ENCODE assay signal across 8 mouse cellular contexts in genomic region chr12:37450366-37451156, GRCm38 (mm10).
A peak's percentile ranks its signal among the peaks of the same experiment; 100 is the strongest.
DNase-seq lines count a peak whose midpoint lies in the region; ATAC-seq and TF ChIP-seq lines count a peak whose summit lies in the region.

No protein-coding gene starts in this region.

- no peaks in the 10 kb centered on the region for H3K27me3 ChIP-seq in liver, embryonic 11.5 days (replicated peaks; ENCODE audit: control insufficient read depth, insufficient read depth, low read length)
- no peaks in the 10 kb centered on the region for H3K27me3 ChIP-seq in embryonic facial prominence, embryonic 11.5 days (ENCODE audit: control insufficient read depth, insufficient read depth, low read length)
- H3K27me3 ChIP-seq in hindbrain, postnatal 0 days (ENCODE audit: insufficient read depth, low read length), result no peaks in the 10 kb centered on the region
- H3K27me3 ChIP-seq in neural tube, embryonic 11.5 days (ENCODE audit: control insufficient read depth, insufficient read depth, low read length), result no peaks in the 10 kb centered on the region

- no peak overlapping the region for H3K27ac ChIP-seq in liver, embryonic 11.5 days (ENCODE audit: low read depth, low read length)
- no peak overlapping the region for H3K27ac ChIP-seq in embryonic facial prominence, embryonic 11.5 days (replicated peaks; ENCODE audit: low read depth, low read length)
- no peak overlapping the region for H3K27ac ChIP-seq in hindbrain, postnatal 0 days
- no peak overlapping the region for H3K27ac ChIP-seq in neural tube, embryonic 11.5 days (ENCODE audit: low read depth, low read length)

- no peaks in the 10 kb centered on the region for H3K9me3 ChIP-seq in liver, embryonic 11.5 days (ENCODE audit: control insufficient read depth, low read length)
- no peaks in the 10 kb centered on the region for H3K9me3 ChIP-seq in embryonic facial prominence, embryonic 11.5 days (replicated peaks; ENCODE audit: control insufficient read depth, low read length)
- no peaks in the 10 kb centered on the region for H3K9me3 ChIP-seq in hindbrain, postnatal 0 days (ENCODE audit: low read length)
- no peaks in the 10 kb centered on the region for H3K9me3 ChIP-seq in neural tube, embryonic 11.5 days (ENCODE audit: control insufficient read depth, low read length)

- TF ChIP-seq CTCF in hindbrain, postnatal 0 days (IDR thresholded peaks at IDR 0.05; ENCODE audit: low read depth), result peak; percentile 79

- no peak overlapping the region for H3K4me3 ChIP-seq in liver, embryonic 11.5 days (ENCODE audit: low read depth, low read length)
- no peak overlapping the region for H3K4me3 ChIP-seq in embryonic facial prominence, embryonic 11.5 days (ENCODE audit: low read depth, low read length)
- no peak overlapping the region for H3K4me3 ChIP-seq in hindbrain, postnatal 0 days (ENCODE audit: low read length)
- H3K4me3 ChIP-seq in neural tube, embryonic 11.5 days (ENCODE audit: low read depth, low read length), result no peak overlapping the region

- H3K4me2 ChIP-seq in liver, embryonic 11.5 days, result no peak overlapping the region
- H3K4me2 ChIP-seq in embryonic facial prominence, embryonic 11.5 days (ENCODE audit: low read depth, low read length), result no peak overlapping the region
- no peak overlapping the region for H3K4me2 ChIP-seq in hindbrain, postnatal 0 days (ENCODE audit: low read depth, low read length)
- H3K4me2 ChIP-seq in neural tube, embryonic 11.5 days (ENCODE audit: low read depth), result no peak overlapping the region

- 14% methylated on average over 6 of the region's 6 CpGs for WGBS in liver, embryonic 11.5 days
- WGBS in embryonic facial prominence, embryonic 11.5 days, result 15% methylated on average over 6 of the region's 6 CpGs
- WGBS in hindbrain, postnatal 0 days, result 17% methylated on average over 6 of the region's 6 CpGs
- WGBS in neural tube, embryonic 11.5 days, result 16% methylated on average over 6 of the region's 6 CpGs

- H3K4me1 ChIP-seq in liver, embryonic 11.5 days (replicated peaks; ENCODE audit: control insufficient read depth, insufficient read depth, low read length), result no peaks in the 10 kb centered on the region
- H3K4me1 ChIP-seq in embryonic facial prominence, embryonic 11.5 days (ENCODE audit: control insufficient read depth, insufficient read depth, low read length), result no peaks in the 10 kb centered on the region
- H3K4me1 ChIP-seq in hindbrain, postnatal 0 days (ENCODE audit: insufficient read depth, low read length), result no peaks in the 10 kb centered on the region
- no peaks in the 10 kb centered on the region for H3K4me1 ChIP-seq in neural tube, embryonic 11.5 days (ENCODE audit: control insufficient read depth, insufficient read depth, low read length)

- ATAC-seq in liver, embryonic 11.5 days (replicated peaks; ENCODE audit: low FRiP score), result no peak
- ATAC-seq in embryonic facial prominence, embryonic 11.5 days (replicated peaks; ENCODE audit: insufficient number of reproducible peaks, low FRiP score, low TSS enrichment, low read depth), result peak; percentile 65; the same call in 1 of the 2 replicates
- no peak for ATAC-seq in hindbrain, postnatal 0 days
- ATAC-seq in neural tube, embryonic 11.5 days (ENCODE audit: insufficient read depth, low FRiP score, low TSS enrichment), result peak; percentile 80
- no peak for ATAC-seq in erythroid progenitor cell, adult 5-6 weeks (replicated peaks; ENCODE audit: low FRiP score, poor library complexity, severe bottlenecking)

- no peaks in the 10 kb centered on the region for H3K36me3 ChIP-seq in liver, embryonic 11.5 days (ENCODE audit: control insufficient read depth, insufficient read depth, low read length)
- H3K36me3 ChIP-seq in embryonic facial prominence, embryonic 11.5 days (replicated peaks; ENCODE audit: control insufficient read depth, insufficient read depth, low read depth, low read length), result no peaks in the 10 kb centered on the region
- H3K36me3 ChIP-seq in hindbrain, postnatal 0 days (ENCODE audit: insufficient read depth, low read length), result no peaks in the 10 kb centered on the region
- H3K36me3 ChIP-seq in neural tube, embryonic 11.5 days (ENCODE audit: control insufficient read depth, insufficient read depth, low read length), result no peaks in the 10 kb centered on the region

- intact Hi-C loops in left cerebral cortex, postnatal 25 days (cut with DNase I), result loop anchor here (1.0 to 2.0 kb wide), 2 partner anchors 373 to 736 kb away; no protein-coding TSS in a partner anchor

- no peak overlapping the region for H3K9ac ChIP-seq in liver, embryonic 11.5 days (ENCODE audit: low read depth, low read length)
- no peak overlapping the region for H3K9ac ChIP-seq in embryonic facial prominence, embryonic 11.5 days (replicated peaks; ENCODE audit: low read length)
- H3K9ac ChIP-seq in hindbrain, postnatal 0 days (replicated peaks; ENCODE audit: low read length), result no peak overlapping the region
- no peak overlapping the region for H3K9ac ChIP-seq in neural tube, embryonic 11.5 days (ENCODE audit: low read length)

- peak; percentile 55 for DNase-seq in liver
- no peak for DNase-seq in liver, embryonic 11.5 days (ENCODE audit: low spot score)
- peak; percentile 69 for DNase-seq in adrenal gland, postnatal 10 days
- peak; percentile 92 for DNase-seq in embryonic facial prominence, embryonic 11.5 days (ENCODE audit: low spot score)
- DNase-seq in hindbrain, postnatal 0 days (ENCODE audit: low spot score), result peak; percentile 84
- peak; percentile 73 to 80 for DNase-seq in left cerebral cortex, postnatal 25 days (ENCODE audit: low spot score in 2 of 2)
- DNase-seq in neural tube, embryonic 11.5 days (ENCODE audit: low spot score), result peak; percentile 67

Comparison
In these comparisons a context has a peak if more than half of its experiments do, and no peak if none do; other contexts are left out.
1. ATAC-seq: peak in embryonic facial prominence, embryonic 11.5 days (single experiment) and neural tube, embryonic 11.5 days (single experiment); none in liver, embryonic 11.5 days (single experiment), hindbrain, postnatal 0 days (single experiment) and erythroid progenitor cell, adult 5-6 weeks (single experiment).